Mouse (Mus musculus): ENCODE results near the gene Ttc7b. TPM values are rescaled to one million over a fixed set of nuclear protein-coding genes. Genes with fewer than 3 reads are reported as not detected.

Ttc7b gene
- polyA plus RNA-seq, 1 experiment from 2014 or later: 29.4 TPM

DNA sequence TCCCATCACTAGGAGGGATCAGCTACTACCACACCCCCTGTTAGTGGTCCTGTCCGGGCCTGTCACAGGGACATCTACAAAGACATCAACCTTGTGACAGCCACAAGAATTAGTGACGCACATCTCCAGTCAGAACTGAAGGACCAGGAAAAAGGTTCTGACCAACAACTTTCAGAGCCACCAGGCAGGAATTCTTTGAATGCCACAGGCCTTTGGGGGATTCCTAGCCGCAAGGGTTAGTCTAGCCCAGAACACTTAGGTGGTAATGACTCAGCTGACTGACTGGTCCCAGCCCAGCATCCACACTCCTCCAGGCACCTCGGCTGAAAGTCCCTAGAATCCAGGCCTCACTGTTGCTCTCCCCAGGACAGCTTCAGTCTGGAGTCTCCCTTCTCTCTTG is 240.7 kb downstream of the Ttc7b start:
- WGBS (ENCODE audit: missing documents): 92% methylated on average over 4 of the region's 4 CpGs
- Histone ChIP-seq H3K27ac (no peak overlapping the region), H3K36me3 (ENCODE audit: inconsistent target) (no peaks in the 10 kb centered on the region), H3K4me3 (ENCODE audit: inconsistent target) (no peak overlapping the region), H3K79me2 (ENCODE audit: inconsistent target) (no peaks in the 10 kb centered on the region)

DNA sequence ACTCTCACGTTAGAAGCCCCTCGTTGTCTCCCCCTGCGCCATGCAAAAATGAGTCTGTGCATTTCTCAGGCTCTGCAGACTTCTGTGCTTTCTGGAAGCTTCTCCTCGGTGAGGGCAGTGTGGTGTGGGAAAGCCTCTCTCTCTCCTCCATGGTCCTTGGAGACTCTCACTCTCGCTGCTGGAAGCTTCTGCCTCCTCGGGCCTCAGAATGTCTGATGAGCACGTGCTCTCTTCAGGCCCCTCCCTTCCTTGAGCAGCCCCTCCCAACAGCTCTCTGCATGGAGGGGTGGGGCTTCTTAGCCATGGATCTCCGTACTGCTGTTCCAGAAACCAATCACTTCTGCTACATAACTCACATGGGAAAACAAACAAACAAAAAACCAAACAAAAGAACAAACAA is 242.3 kb downstream of the Ttc7b start:
- 38% methylated on average over 8 of the region's 8 CpGs for WGBS (ENCODE audit: missing documents)
- H3K36me3 ChIP-seq (ENCODE audit: inconsistent target): no peaks in the 10 kb centered on the region
- H3K79me2 ChIP-seq (ENCODE audit: inconsistent target): no peaks in the 10 kb centered on the region
- H3K4me3 ChIP-seq (ENCODE audit: inconsistent target): no peak overlapping the region
- no peak overlapping the region for H3K27ac ChIP-seq

DNA sequence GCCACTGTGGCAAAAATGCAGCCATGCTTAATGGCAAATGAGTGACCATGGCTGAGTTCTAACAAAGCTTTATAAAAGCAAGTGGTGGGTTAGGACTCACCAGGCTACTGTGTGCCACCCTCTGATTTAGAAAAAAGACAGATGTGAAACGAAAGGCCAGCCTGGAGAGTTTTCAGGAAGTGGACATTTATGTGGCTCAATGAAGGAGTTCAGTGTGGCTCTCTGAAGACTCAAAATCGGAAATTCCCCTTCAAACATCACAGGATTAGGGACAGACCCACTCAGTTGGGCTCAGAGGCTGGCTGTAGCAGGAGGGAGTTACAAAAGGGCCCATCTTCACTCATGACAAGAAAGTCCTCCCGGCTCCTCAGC is 243.1 kb downstream of the Ttc7b start:
- 47% methylated on average over 3 of the region's 3 CpGs for WGBS (ENCODE audit: missing documents)
- no peak overlapping the region for H3K4me3 ChIP-seq (ENCODE audit: inconsistent target)
- no peaks in the 10 kb centered on the region for H3K79me2 ChIP-seq (ENCODE audit: inconsistent target)
- no peaks in the 10 kb centered on the region for H3K36me3 ChIP-seq (ENCODE audit: inconsistent target)
- no peak overlapping the region for H3K27ac ChIP-seq

DNA sequence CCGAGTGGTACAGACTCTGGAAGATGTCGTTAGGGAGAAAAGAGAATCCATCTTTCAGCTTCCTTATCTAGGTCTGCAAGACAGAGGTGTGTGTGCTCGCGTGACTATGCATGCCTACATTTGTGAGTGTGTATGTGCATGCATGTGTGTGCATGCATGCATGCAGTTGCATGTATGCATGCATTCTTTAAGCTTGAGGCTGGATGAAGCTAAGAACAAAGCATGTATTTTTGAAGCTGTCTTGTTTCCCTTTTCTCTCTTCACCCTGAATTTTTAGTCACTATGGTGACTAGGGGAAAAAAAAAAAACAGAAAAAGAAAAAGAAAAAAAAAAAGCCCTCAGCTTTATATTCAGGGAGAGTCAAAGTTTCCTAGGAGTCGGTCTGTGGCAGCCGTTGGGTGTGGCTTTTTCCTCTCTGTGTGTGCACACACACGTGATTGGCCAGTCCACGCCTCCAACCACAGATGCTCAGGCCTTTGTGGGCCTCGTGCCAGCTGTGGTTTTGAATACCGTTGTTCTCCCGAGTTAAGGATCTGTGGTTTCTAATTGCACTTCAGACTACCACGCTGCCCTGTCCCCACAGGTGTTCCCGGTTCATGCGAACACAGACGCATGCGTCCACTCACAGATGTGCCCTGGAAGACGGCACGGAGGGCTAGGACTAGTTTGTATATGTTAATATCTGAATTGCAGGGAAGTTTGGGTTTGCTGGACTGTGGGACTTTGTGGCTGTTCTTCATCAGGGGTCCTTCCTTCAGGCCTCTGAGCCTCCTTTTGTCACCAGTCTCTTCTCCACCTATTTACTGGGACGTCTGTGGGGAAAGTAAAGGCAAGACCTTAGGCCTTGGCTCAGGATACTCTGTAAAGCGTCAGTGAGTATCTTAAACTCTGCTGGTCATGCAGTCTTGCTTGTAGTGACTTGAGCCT is 243.8 kb downstream of the Ttc7b start:
- Histone ChIP-seq H3K79me2 (ENCODE audit: inconsistent target) (no peaks in the 10 kb centered on the region), H3K27ac (no peak overlapping the region), H3K36me3 (ENCODE audit: inconsistent target) (no peaks in the 10 kb centered on the region), H3K4me3 (ENCODE audit: inconsistent target) (no peak overlapping the region)
- 14% methylated on average over 20 of the region's 20 CpGs for WGBS (ENCODE audit: missing documents)

DNA sequence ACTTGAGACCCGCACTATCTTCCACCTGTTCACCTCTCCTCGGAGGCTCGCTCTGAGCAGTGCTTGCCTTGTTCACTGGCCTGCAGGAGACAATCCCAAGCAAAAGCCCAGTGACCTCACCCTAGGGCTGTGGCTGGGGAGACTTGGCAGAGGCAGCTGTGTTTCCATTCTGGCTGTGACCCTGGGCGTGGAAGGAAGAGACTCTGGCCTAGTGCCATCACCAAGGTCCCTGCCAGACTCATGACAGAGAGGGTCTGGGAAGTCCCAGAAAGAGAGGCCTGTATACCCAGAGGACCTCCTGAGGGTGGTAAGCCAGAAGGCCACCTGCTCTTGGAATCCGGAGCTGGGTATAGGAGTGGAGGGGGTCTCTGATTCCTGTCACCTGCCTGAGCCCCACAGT is 244.8 kb downstream of the Ttc7b start:
- H3K79me2 ChIP-seq (ENCODE audit: inconsistent target): no peaks in the 10 kb centered on the region
- H3K36me3 ChIP-seq (ENCODE audit: inconsistent target): no peaks in the 10 kb centered on the region
- no peak overlapping the region for H3K4me3 ChIP-seq (ENCODE audit: inconsistent target)
- H3K27ac ChIP-seq: no peak overlapping the region
- 87% methylated on average over 5 of the region's 5 CpGs for WGBS (ENCODE audit: missing documents)

DNA sequence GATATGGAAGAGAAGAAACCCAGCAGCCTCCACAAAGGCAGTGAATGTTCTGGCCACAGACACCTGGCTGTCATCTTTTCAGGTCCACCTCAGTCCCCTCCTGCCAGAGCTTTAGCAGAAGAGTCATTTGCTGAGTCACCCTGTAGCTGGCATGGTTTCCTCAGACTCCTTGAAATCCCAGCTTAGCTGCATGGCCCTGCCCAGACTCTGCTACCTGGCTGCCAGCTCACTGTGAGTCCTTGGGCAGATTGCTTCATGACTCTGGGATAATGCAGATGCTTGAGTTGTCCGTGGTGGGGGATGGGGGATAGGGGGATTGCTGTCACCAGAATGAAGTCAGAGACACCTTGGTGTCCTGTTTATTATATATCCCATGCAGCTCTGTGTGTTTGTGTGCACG is 247.6 kb downstream of the Ttc7b start:
- Histone ChIP-seq H3K36me3 (ENCODE audit: inconsistent target) (no peaks in the 10 kb centered on the region), H3K79me2 (ENCODE audit: inconsistent target) (no peaks in the 10 kb centered on the region), H3K27ac (no peak overlapping the region), H3K4me3 (ENCODE audit: inconsistent target) (no peak overlapping the region)
- 84% methylated on average over 2 of the region's 2 CpGs for WGBS (ENCODE audit: missing documents)

DNA sequence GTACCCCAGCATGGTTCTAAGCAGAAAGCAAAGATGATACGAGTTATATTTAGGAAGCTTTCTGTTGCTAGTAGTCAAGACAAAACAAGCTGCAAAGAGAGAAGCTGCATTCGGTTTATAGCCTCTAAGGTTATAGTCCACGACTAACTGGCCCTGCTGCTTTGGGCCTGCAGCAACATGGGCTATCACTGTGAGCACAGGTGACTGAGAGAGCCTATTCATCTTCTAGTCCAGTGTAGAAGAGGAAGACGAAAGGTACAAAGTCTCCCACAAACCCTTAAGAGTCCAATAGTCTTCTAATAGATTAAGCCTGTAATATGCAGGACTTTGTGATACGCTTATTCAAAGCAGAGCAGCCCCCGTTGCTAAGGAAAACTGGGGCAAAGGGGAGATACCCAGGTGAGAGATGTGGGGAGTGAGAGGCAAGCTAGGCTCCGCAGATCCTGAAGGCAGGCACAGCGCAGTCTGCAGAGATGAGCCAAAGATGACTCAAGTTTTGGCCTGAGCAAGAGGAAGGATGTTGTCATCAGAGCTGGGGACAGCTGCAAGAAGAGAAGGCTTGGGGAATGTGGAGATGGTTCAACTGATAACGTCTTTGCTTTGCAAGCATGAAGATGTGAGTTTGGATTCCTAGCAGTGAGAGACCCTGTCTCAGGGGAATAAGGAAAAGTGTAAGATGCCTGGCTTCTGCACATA is 250.5 kb downstream of the Ttc7b start:
- H3K79me2 ChIP-seq (ENCODE audit: inconsistent target): no peaks in the 10 kb centered on the region
- H3K27ac ChIP-seq: no peak overlapping the region
- H3K4me3 ChIP-seq (ENCODE audit: inconsistent target): no peak overlapping the region
- H3K36me3 ChIP-seq (ENCODE audit: inconsistent target): no peaks in the 10 kb centered on the region
- WGBS (ENCODE audit: missing documents): 77% methylated on average over 9 of the region's 9 CpGs

DNA sequence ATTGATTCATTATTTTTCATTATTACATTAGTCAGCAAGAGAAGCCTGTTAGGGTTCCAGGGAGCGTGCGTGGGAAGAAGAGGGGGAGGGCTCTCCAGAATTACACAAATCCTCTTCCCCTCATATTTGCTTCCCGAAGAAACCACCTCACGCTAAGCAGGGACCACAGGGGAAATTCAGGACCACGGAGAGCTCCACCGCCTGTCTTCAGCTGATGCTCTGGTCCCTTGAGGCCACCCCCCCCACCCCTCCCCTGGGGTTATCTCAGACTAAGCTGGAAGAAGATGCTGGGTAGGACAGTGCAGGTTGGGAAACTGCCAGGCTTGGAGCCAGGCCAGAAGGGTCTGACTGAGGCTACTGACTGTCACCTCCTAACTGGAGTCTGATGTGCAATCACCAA is 252.6 kb downstream of the Ttc7b start:
- H3K36me3 ChIP-seq (ENCODE audit: inconsistent target): no peaks in the 10 kb centered on the region
- WGBS (ENCODE audit: missing documents): 23% methylated on average over 6 of the region's 6 CpGs
- no peaks in the 10 kb centered on the region for H3K79me2 ChIP-seq (ENCODE audit: inconsistent target)
- H3K27ac ChIP-seq: no peak overlapping the region
- H3K4me3 ChIP-seq (ENCODE audit: inconsistent target): no peak overlapping the region

DNA sequence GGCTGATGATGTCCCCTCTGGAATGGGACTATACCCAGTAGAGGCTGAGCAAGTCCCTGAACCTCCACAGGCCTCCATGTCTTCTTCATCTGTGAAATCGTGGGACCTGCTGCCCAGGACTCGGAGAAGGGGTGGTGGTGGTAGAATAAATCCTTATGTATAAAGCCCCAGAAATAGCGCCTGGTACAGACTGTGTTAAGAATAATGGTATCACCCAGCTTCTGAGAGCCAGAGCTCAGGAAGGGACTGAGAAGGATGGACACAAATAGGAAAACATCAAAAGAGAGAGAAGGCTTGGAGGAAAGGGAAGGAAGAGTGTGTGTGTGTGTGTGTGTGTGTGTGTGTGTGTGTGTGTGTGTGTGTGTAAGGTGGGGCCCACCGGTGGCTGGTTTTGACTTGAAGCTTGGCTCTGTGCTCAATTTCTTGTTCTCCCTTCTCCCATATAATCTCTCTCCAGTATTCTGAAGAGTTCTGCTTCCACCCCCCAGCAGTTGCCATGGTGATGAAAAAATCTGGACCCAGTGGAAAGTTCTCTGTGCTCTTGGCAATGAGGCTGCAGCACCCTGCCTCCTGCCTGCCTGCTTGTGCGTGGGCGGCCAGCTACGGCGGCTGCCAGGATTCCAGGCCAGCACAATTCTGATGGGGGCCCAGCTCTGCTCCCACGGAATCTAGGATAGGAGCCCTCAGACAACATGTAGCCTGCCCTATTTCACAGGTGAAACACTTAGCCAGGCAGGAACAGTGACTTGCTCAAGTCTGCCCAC is 254.9 kb downstream of the Ttc7b start:
- H3K36me3 ChIP-seq (ENCODE audit: inconsistent target): no peaks in the 10 kb centered on the region

DNA sequence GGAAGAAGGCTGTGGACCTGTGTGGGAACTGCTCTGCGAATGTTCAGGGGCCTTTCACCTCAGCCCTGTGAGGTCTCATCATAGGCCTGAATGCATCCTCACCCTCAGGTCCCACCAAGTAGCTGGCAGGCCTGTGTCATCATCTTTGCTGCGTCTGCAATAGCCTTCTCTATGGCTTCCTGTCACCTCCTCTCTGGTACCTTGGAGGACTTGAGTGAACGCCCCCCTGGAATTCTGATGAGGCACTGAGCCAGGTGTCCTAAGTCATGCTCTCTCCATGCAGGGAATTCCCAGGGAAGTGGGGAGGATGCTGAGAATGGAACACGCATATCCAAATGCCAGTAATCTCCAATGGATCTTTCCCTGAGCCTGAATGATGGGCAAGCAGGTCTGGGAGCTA is 255.7 kb downstream of the Ttc7b start:
- Histone ChIP-seq H3K79me2 (ENCODE audit: inconsistent target) (no peaks in the 10 kb centered on the region), H3K4me3 (ENCODE audit: inconsistent target) (no peak overlapping the region), H3K27ac (no peak overlapping the region), H3K36me3 (ENCODE audit: inconsistent target) (no peaks in the 10 kb centered on the region)
- WGBS (ENCODE audit: missing documents): 71% methylated on average over 4 of the region's 4 CpGs

More for the DNA sequence above, 254.9 kb downstream of the Ttc7b start:
- no peak overlapping the region for H3K27ac ChIP-seq
- no peaks in the 10 kb centered on the region for H3K79me2 ChIP-seq (ENCODE audit: inconsistent target)
- H3K4me3 ChIP-seq (ENCODE audit: inconsistent target): no peak overlapping the region
- WGBS (ENCODE audit: missing documents): 85% methylated on average over 8 of the region's 9 CpGs

DNA sequence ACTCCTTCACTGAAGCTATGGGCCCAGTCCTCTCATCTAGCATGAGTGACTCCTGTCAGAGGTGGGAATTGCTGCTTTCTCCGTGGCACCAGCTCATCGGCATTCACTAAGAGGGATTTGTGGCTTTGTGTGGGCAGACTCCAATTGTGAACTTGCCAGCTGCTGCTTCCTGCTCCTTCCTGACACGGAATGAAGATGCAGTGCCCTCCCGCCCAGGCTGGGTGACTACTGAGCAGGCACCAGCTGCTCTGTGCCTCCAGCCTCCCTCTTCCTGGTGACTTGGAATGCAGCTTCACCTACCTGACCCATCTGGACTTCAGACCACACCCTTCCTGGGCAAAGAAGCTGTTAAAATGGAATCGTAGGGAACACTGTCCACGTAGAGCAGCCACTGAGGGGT is 257.8 kb downstream of the Ttc7b start:
- Histone ChIP-seq H3K79me2 (ENCODE audit: inconsistent target) (no peaks in the 10 kb centered on the region), H3K4me3 (ENCODE audit: inconsistent target) (no peak overlapping the region), H3K27ac (no peak overlapping the region), H3K36me3 (ENCODE audit: inconsistent target) (no peaks in the 10 kb centered on the region)
- WGBS (ENCODE audit: missing documents): 76% methylated on average over 6 of the region's 6 CpGs

DNA sequence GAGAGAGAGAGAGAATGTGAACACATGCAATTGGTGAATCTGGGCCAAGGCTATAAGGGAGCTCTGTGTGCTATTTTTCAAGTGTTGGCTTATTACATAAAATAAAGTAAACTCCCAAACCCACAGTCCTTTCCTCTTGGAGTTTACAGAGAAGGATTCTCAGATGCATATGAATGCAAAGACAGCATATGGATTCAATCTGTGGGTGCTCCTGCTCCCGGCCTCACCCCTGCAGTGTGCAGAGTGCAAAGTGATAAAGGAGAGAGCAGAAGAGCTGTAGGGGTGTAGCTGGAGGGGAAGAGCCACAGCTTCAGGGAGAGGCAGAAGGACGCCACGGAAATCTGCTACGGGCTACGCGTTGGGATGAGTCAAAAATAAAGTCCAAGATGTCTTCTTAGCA is 258.9 kb downstream of the Ttc7b start:
- WGBS (ENCODE audit: missing documents): 91% methylated on average over 6 of the region's 6 CpGs
- Histone ChIP-seq H3K36me3 (ENCODE audit: inconsistent target) (no peaks in the 10 kb centered on the region), H3K27ac (no peak overlapping the region), H3K4me3 (ENCODE audit: inconsistent target) (no peak overlapping the region), H3K79me2 (ENCODE audit: inconsistent target) (no peaks in the 10 kb centered on the region)

DNA sequence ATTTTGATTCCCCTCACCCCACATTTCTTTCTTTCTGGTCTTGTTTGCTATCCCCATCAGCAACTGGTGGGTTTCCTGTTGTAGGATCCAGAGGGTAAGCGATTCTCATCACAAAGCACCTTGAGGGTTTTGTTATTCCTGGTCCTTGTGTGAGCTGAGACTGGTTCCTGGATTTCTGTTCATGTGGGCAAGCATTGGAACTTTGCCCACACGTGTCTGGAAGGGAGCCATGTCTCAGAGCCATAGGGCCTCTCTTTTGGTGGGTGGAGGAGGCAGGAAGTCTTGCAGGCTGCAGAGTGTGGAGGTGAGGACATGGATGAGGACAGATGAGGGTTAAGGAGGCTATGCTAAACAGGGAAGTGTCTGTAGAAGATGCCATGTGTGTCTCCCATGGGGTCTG is 260.5 kb downstream of the Ttc7b start:
- H3K4me3 ChIP-seq (ENCODE audit: inconsistent target): no peak overlapping the region
- WGBS (ENCODE audit: missing documents): 61% methylated on average over 2 of the region's 2 CpGs

DNA sequence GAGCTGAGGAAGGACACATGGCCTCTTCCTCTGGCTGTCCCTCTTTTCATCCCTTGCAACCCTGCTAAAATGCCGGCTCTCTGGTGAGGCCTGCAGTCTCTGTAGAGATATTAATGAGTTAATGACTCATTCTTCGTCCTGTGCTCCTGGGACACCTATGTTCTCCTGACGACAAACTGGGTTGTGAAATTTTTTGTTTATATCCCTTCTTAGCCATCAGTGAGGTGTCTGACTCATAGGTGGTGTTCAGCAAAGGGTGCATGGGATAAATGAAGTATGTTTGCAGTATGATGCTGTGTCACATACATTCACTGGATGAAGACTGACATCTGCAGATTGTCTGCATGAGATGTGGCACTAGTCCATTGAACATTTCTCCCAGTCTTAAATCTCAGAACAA is 262.8 kb downstream of the Ttc7b start:
- Histone ChIP-seq H3K36me3 (ENCODE audit: inconsistent target) (no peaks in the 10 kb centered on the region), H3K27ac (no peak overlapping the region), H3K4me3 (ENCODE audit: inconsistent target) (no peak overlapping the region), H3K79me2 (ENCODE audit: inconsistent target) (no peaks in the 10 kb centered on the region)
- 77% methylated on average over 3 of the region's 3 CpGs for WGBS (ENCODE audit: missing documents)

More for the DNA sequence above, 260.5 kb downstream of the Ttc7b start:
- H3K36me3 ChIP-seq (ENCODE audit: inconsistent target): no peaks in the 10 kb centered on the region
- no peaks in the 10 kb centered on the region for H3K79me2 ChIP-seq (ENCODE audit: inconsistent target)
- no peak overlapping the region for H3K27ac ChIP-seq
